Mouse (Mus musculus) hindbrain, embryonic 11.5 days (tissue): ENCODE results near the gene Gm45140. TPM values are rescaled to one million over a fixed set of nuclear protein-coding genes. Genes with fewer than 3 reads are reported as not detected.

Experiments
- ATAC-seq: fragments of 200-750 bp; cut with Nextera tagmentation; 2 replicates; pipeline ENCODE4 v1.8.0; 2017; ENCODE audit warnings: mild to moderate bottlenecking, moderate TSS enrichment, moderate library complexity; ENCODE audit not compliant: low FRiP score
- DNase-seq: peaks from one replicate; pipeline ENCODE4 v3.0.0-alpha.2; 2015; ENCODE audit warnings: low spot score
- H3K27ac ChIP-seq: fragments of 300-500 bp; sonication (generic); 2 replicates; pipeline ENCODE4 v1.5.1; 2014; ENCODE audit warnings: mild to moderate bottlenecking, low read depth, low read length
- H3K27me3 ChIP-seq: fragments of 300-500 bp; sonication (generic); 2 replicates; pipeline ENCODE4 v1.6.1; 2014; ENCODE audit warnings: mild to moderate bottlenecking, low read length, moderate library complexity, mixed read lengths; ENCODE audit not compliant: control insufficient read depth, insufficient read depth
- H3K36me3 ChIP-seq: fragments of 300-500 bp; sonication (generic); 2 replicates; pipeline ENCODE4 v1.6.1; 2014; ENCODE audit warnings: mild to moderate bottlenecking, low read length, moderate library complexity, mixed read lengths; ENCODE audit not compliant: control insufficient read depth, insufficient read depth
- H3K4me1 ChIP-seq: fragments of 300-500 bp; sonication (generic); replicated peaks from 2 replicates; pipeline ENCODE4 v1.6.1; 2014; ENCODE audit warnings: low read length, mixed read lengths; ENCODE audit not compliant: control insufficient read depth, insufficient read depth
- H3K4me2 ChIP-seq: fragments of 300-500 bp; sonication (generic); replicated peaks from 2 replicates; pipeline ENCODE4 v1.6.1; 2014; ENCODE audit warnings: mild to moderate bottlenecking, low read depth, low read length
- H3K4me3 ChIP-seq: fragments of 300-500 bp; sonication (generic); 2 replicates; pipeline ENCODE4 v1.5.1; 2014; ENCODE audit warnings: low read depth, low read length
- H3K9ac ChIP-seq: fragments of 300-500 bp; sonication (generic); 2 replicates; pipeline ENCODE4 v1.6.1; 2014; ENCODE audit warnings: low read depth, low read length
- H3K9me3 ChIP-seq: fragments of 300-500 bp; sonication (generic); 2 replicates; pipeline ENCODE4 v1.6.1; 2016; ENCODE audit warnings: low read length; ENCODE audit not compliant: control insufficient read depth
- WGBS: fragments of 180-500 bp; shearing (Covaris S2); extraction: QIAGEN DNeasy Blood & Tissue Kit; methylation state at CpG from one replicate; pipeline ENCODE4 v1.1.7; 2014; 5-methylcytosine and 5-hydroxymethylcytosine counted together
- polyA plus RNA-seq: library from polyadenylated mRNA; unstranded; fragments of >200 nt; fragmentation: Nextera tagmentation; extraction: Ambion mirVana; gene quantifications from 2 replicates; pipeline ENCODE4 v1.2.1, GENCODE M21; 2014

Gm45140 gene
- polyA plus RNA-seq, 1 experiment from 2014 or later: 3.2 TPM

DNA sequence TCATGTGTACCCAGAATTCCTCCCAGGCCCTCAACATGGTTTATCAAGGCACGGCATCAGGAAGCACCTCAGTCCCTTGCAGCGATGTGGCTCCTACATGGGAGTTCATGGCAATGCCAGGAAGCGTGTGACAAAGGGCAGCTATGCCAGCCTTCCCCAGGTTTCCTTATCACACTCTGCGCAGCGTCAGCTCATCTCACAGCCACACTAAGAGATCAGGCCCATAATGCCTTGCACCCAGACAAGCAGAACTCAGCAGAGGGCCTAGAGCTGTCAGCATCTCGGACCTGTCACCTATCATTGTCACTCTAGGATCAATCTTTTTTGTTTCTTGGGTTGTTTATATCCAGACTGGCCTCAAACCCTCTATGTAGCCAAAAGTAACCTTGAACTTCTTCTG is 36.0 kb downstream of the Gm45140 start:
- 90% methylated on average over 6 of the region's 6 CpGs for WGBS
- no peak for ATAC-seq
- H3K27me3 ChIP-seq: no peaks in the 10 kb centered on the region
- no peak overlapping the region for H3K9ac ChIP-seq
- H3K36me3 ChIP-seq: no peaks in the 10 kb centered on the region
- H3K27ac ChIP-seq: no peak overlapping the region
- no peak for DNase-seq
- no peak overlapping the region for H3K4me3 ChIP-seq
- H3K4me1 ChIP-seq: no peaks in the 10 kb centered on the region
- H3K4me2 ChIP-seq: no peak overlapping the region
- H3K9me3 ChIP-seq: no peaks in the 10 kb centered on the region

DNA sequence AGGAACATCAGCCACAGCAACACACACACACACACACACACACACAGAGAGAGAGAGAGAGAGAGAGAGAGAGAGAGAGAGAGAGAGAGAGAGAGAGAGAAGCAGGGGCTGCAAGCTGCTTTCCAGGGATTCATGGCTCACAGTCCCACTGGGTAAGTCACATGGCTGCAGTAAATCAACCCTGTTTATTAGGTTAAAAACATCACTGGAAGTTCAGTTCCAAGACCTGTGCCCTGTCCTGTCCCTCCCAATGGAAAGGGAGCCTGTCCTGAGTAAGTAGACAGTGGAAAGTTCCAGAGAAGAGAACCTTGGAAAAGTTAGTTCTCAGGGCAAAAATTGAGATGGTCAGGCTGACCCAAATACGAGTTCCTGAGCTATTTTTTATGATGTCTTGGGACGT is 38.3 kb downstream of the Gm45140 start:
- Histone ChIP-seq H3K9ac (no peak overlapping the region), H3K36me3 (no peaks in the 10 kb centered on the region), H3K27ac (no peak overlapping the region), H3K4me1 (no peaks in the 10 kb centered on the region), H3K9me3 (no peaks in the 10 kb centered on the region), H3K4me3 (no peak overlapping the region), H3K4me2 (no peak overlapping the region), H3K27me3 (no peaks in the 10 kb centered on the region)
- ATAC-seq: no peak
- WGBS: 39% methylated on average over 2 of the region's 2 CpGs
- no peak for DNase-seq

DNA sequence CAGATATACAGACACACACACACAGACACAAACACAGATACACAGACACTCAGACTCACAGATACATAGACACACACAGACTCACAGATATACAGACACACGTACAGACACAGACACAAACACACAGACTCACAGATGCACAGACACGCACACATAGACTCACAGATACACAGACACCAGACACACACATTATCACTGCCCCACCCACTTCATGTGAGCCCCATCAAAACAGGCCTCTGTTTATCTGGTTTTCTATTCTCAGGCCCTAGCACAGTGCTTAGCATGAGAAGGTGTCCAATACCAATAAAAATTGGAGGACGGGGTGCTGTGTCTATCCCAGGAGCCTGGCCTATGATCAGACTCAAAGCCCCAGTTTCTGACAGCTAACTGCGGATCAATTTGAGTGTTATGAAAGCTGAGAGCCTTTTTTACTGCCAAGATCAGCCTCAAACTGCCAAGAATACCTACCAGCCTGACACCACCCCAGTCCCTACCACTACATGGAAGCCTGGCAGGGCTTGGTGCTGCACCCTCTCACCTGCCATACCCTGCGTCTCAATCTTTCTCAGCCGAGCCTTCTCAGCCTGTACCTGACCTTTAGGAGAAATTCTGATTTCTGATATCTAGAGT is 39.2 kb downstream of the Gm45140 start:
- Histone ChIP-seq H3K4me1 (no peaks in the 10 kb centered on the region), H3K4me3 (no peak overlapping the region), H3K4me2 (no peak overlapping the region), H3K36me3 (no peaks in the 10 kb centered on the region), H3K9ac (no peak overlapping the region), H3K27ac (no peak overlapping the region), H3K27me3 (no peaks in the 10 kb centered on the region), H3K9me3 (no peaks in the 10 kb centered on the region)
- ATAC-seq (no peak), DNase-seq (no peak)
- WGBS: 88% methylated on average over 6 of the region's 6 CpGs

DNA sequence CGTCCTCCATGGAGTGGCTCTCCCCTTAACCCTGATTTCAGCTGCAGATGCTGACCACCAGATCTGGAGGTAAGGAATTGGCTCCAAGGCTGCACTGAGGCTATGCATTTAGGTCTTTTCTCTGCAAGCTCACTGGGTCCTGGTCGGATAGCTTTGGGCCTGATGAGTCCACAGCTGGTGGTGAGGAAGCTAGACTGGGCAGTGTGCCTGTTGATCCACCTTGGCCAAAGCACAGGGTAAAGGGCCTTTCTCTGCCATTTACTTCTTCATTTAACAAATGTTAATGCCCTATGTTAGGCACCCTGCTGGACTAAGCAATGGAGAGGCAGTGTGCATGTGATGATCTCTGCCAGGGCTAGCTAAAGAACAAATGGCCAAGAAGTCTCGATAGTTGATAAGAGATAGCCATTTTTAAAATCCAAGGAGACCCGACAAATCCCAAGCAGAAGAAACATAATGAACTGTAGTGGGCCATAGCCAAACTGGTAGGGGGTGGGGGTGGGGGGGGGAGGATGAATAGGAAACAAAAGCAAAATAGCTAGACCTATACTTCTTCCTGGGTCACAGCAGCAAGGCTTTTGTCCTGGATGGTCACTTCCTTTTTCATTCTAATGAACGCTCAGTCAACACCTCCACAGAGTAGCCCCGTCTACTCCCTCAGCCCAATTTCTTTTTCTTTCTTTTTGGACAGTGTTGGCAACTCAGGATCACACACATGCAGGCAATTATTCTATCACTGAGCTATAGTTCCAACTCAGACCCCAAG is 40.0 kb downstream of the Gm45140 start:
- Histone ChIP-seq H3K27me3 (no peaks in the 10 kb centered on the region), H3K9ac (no peak overlapping the region), H3K4me2 (no peak overlapping the region), H3K4me1 (no peaks in the 10 kb centered on the region), H3K4me3 (no peak overlapping the region), H3K36me3 (no peaks in the 10 kb centered on the region), H3K9me3 (no peaks in the 10 kb centered on the region), H3K27ac (no peak overlapping the region)
- DNase-seq: no peak
- 51% methylated on average over 6 of the region's 6 CpGs for WGBS
- ATAC-seq: no peak

DNA sequence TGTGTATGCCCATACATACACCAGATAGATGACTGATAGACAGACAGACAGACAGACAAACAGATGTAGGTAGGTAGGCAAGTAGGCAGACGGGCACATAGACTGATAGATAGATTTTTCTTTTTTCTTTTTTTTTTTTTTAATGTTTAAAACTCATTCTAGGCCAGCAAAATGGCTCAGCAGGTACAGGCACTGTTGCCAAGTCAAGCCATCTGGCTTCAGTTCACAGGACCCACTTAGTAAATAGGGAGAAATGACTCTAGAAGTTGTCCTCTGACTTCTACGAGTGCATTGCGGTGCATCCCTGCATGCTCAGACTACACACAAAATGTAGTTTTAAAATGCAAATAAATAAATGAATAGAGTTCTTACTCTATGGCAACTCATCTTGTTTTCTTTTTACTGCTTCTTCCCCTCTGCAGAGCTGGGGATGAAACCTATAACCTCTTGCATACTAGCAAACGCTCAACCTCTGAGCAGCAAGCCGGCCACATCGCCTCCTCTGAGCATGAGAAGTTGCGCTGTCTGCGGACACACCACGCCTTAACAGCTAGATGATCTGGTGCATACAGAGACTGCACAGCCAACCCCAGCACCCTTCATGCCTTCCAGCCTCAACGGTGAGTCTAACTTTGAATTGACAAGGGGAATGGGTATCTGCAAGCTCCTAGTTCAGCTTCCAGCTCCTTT is 41.6 kb downstream of the Gm45140 start:
- Histone ChIP-seq H3K4me2 (no peak overlapping the region), H3K27ac (no peak overlapping the region), H3K9ac (no peak overlapping the region), H3K27me3 (no peaks in the 10 kb centered on the region), H3K36me3 (no peaks in the 10 kb centered on the region), H3K4me1 (no peaks in the 10 kb centered on the region), H3K9me3 (no peaks in the 10 kb centered on the region), H3K4me3 (no peak overlapping the region)
- 89% methylated on average over 10 of the region's 10 CpGs for WGBS
- DNase-seq: no peak
- no peak for ATAC-seq

DNA sequence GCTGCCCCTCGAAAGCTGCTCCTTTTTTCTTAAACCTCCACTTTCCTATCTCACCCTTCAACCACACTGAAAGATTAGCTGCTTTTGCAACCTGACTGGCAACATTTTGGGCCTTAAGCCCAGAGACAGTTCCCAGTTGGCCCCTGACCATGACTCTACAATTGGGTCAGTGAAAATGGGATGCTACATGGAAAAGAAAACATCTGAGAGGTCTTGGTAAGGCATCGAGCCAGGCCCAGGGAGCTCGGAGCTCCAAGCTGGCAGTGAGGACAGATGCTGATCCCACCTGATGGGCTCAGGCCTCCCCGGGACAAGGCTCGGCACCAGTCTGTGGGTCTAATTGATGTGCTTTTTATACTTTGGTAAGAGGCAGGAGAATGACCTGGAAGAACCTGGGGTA is 43.8 kb downstream of the Gm45140 start:
- Histone ChIP-seq H3K27ac (no peak overlapping the region), H3K9me3 (no peaks in the 10 kb centered on the region), H3K9ac (no peak overlapping the region), H3K36me3 (no peaks in the 10 kb centered on the region), H3K27me3 (no peaks in the 10 kb centered on the region), H3K4me1 (no peaks in the 10 kb centered on the region), H3K4me3 (no peak overlapping the region), H3K4me2 (no peak overlapping the region)
- ATAC-seq: no peak
- no peak for DNase-seq
- WGBS: 93% methylated on average over 5 of the region's 5 CpGs

DNA sequence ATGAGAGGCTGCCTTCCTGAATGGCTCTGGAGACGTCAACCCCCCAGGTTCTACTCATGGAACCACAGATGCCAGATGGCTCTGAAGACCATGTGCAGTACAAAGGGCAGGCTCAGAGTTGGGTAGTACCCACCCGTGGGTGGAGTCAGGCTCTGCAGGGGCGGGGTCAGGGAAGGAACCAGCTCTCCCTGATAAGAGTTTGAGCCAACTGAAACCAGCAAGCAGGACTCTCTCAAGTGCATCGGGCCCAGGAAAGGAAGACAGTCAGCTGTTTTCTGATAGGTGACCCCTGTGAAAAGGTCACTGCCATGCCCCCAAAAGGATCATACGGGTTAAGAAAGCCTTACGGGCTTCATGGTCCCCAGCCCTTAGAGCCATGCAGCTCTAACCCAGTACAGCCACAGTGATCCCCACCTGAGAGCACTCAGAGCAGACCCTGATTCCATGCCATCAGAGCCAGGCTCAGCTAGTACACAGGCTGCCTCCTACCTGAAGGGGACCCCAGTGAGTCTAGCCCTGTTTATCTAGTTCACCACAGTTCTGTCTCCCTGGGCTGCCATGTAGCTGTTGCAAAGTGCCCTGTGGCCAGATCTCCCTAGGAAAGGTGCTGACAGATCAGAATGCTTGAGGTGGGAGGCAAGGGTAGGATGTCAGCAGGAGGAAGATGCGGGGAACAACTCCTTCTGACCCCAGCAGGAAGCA is 44.7 kb downstream of the Gm45140 start:
- H3K4me2 ChIP-seq: no peak overlapping the region
- no peaks in the 10 kb centered on the region for H3K9me3 ChIP-seq
- no peaks in the 10 kb centered on the region for H3K27me3 ChIP-seq
- no peak overlapping the region for H3K4me3 ChIP-seq
- no peak overlapping the region for H3K9ac ChIP-seq
- no peaks in the 10 kb centered on the region for H3K4me1 ChIP-seq
- no peak overlapping the region for H3K27ac ChIP-seq
- no peak for ATAC-seq
- no peak for DNase-seq
- no peaks in the 10 kb centered on the region for H3K36me3 ChIP-seq
- 76% methylated on average over 7 of the region's 7 CpGs for WGBS

DNA sequence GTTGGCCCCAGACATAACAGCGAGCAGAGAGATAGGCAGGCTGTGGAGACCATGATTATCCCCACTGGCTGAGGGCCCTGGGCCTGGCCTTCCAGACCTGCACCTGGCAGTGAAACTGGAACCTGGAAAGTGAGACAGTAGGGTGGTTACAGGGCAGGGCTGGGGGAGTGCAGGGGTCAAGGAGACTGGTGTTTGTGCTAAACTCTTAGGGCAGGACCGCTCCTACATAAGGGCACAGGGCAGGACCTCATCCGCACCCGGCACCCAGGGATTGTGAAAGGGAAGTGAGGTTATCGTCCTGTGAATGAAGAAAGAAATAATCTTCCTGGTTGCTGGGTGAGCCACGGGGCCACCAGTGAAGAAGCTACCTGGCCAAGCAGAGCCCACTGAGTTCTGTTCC is 45.8 kb downstream of the Gm45140 start:
- H3K4me2 ChIP-seq: no peak overlapping the region
- WGBS: 96% methylated on average over 6 of the region's 6 CpGs
- no peaks in the 10 kb centered on the region for H3K27me3 ChIP-seq
- no peak for ATAC-seq
- H3K9ac ChIP-seq: no peak overlapping the region
- DNase-seq: no peak
- no peaks in the 10 kb centered on the region for H3K4me1 ChIP-seq
- H3K4me3 ChIP-seq: no peak overlapping the region
- H3K27ac ChIP-seq: no peak overlapping the region
- no peaks in the 10 kb centered on the region for H3K9me3 ChIP-seq
- H3K36me3 ChIP-seq: no peaks in the 10 kb centered on the region
